Comparison of ENCODE assay signal across 31 mouse cellular contexts in genomic region chr8:122427607-122428006, GRCm38 (mm10). TPM values are rescaled to one million over a fixed set of nuclear protein-coding genes. Genes with fewer than 3 reads are reported as not detected.
A peak's percentile ranks its signal among the peaks of the same experiment; 100 is the strongest.
DNase-seq lines count a peak whose midpoint lies in the region; ATAC-seq and TF ChIP-seq lines count a peak whose summit lies in the region.
"Had no signal": no experiment of that assay in that cellular context is flagged by ENCODE, and none has a peak within 500 bp of the region (broad histone marks: within the 10 kb centered on the region; RNA-seq: fewer than 3 reads in every experiment).

No protein-coding gene starts in this region.

- peaks cover 92% of the 10 kb centered on the region for H3K36me3 ChIP-seq in megakaryocyte, embryonic 14.5 days (replicated peaks; ENCODE audit: low read length)
- peaks cover 52 to 72% of the 10 kb centered on the region in 2 experiments for H3K36me3 ChIP-seq in CH12.LX (replicated peaks in 1 of 2; ENCODE audit: control insufficient read depth in 1 of 2, insufficient read depth in 1 of 2, low read length in 1 of 2)
- no peaks in the 10 kb centered on the region for H3K36me3 ChIP-seq in midbrain, postnatal 0 days (ENCODE audit: insufficient read depth, low read length)
- H3K36me3 ChIP-seq: embryonic facial prominence, embryonic 12.5 days; hindbrain, embryonic 12.5 days; hindbrain, embryonic 15.5 days had no signal

- peak overlapping the region; percentile 25; the same call in 1 of the 2 replicates for H3K27ac ChIP-seq in CH12.LX (ENCODE audit: insufficient read depth, low read depth)
- no peak overlapping the region for H3K27ac ChIP-seq in midbrain, postnatal 0 days (ENCODE audit: low read depth, low read length)
- H3K27ac ChIP-seq: embryonic facial prominence, embryonic 12.5 days; embryonic facial prominence, embryonic 15.5 days; gastrocnemius, adult 2 months; hindbrain, embryonic 12.5 days; hindbrain, embryonic 15.5 days had no signal

- no peak for TF ChIP-seq CTCF in CH12.LX (conservative IDR thresholded peaks at IDR 0.05 in 1 of 2, IDR thresholded peaks at IDR 0.05 in 1 of 2; ENCODE audit: low read depth in 2 of 2, low read length in 2 of 2)
- TF ChIP-seq CTCF in midbrain, postnatal 0 days (IDR thresholded peaks at IDR 0.05) = no peak

- TF ChIP-seq RAD21 in CH12.LX (IDR thresholded peaks at IDR 0.05; ENCODE audit: low read depth, low read length) = no peak

- peak; percentile 74 to 75 for DNase-seq in cerebellum, postnatal 10 days
- no peak for DNase-seq in cerebellum, adult 8-10 months
- no peak for DNase-seq in CH12.LX (ENCODE audit: extremely low read depth)
- no peak for DNase-seq in midbrain, postnatal 0 days (ENCODE audit: low spot score)
- DNase-seq: adrenal gland, adult 2 months; adrenal gland, postnatal 14 days; cerebellum, adult 11-12 months; cerebellum, adult 9-10 months; cerebellum, postnatal 25 days; forebrain, postnatal 0 days; gastrocnemius, adult 2 months; gastrocnemius, postnatal 14 days had no signal

- H3K4me2 ChIP-seq in CH12.LX (ENCODE audit: insufficient read depth, low read depth, poor library complexity, severe bottlenecking) = no peak overlapping the region
- H3K4me2 ChIP-seq in midbrain, postnatal 0 days (ENCODE audit: low read depth, low read length, poor library complexity, severe bottlenecking) = no peak overlapping the region
- H3K4me2 ChIP-seq: embryonic facial prominence, embryonic 12.5 days; embryonic facial prominence, embryonic 15.5 days; heart, embryonic 11.5 days; hindbrain, embryonic 12.5 days; hindbrain, embryonic 15.5 days had no signal

- no peak for ATAC-seq in megakaryocyte, adult 5-6 weeks (ENCODE audit: poor library complexity, severe bottlenecking)
- ATAC-seq in midbrain, postnatal 0 days (ENCODE audit: low FRiP score) = no peak
- ATAC-seq: forebrain, embryonic 14.5 days; forebrain, postnatal 0 days had no signal

- dilution Hi-C loops in CH12.LX (cut with MboI; ENCODE audit: extremely low pct_ligation_motif_present, extremely low pct_unique_long_range_greater_than_20kb, low sequenced_read_pairs) = no loop called here

- H3K9ac ChIP-seq in CH12.LX (ENCODE audit: insufficient read depth, low read depth) = no peak overlapping the region
- H3K9ac ChIP-seq in midbrain, postnatal 0 days (replicated peaks; ENCODE audit: low read length, poor library complexity, severe bottlenecking) = no peak overlapping the region
- H3K9ac ChIP-seq: embryonic facial prominence, embryonic 12.5 days; embryonic facial prominence, embryonic 15.5 days; forebrain, postnatal 0 days; hindbrain, embryonic 12.5 days; hindbrain, embryonic 15.5 days had no signal

- H3K27me3 ChIP-seq in megakaryocyte, embryonic 14.5 days (replicated peaks) = no peaks in the 10 kb centered on the region
- H3K27me3 ChIP-seq in CH12.LX (replicated peaks) = no peaks in the 10 kb centered on the region
- no peaks in the 10 kb centered on the region for H3K27me3 ChIP-seq in midbrain, postnatal 0 days (ENCODE audit: insufficient read depth, low read length)
- H3K27me3 ChIP-seq: embryonic facial prominence, embryonic 12.5 days; embryonic facial prominence, embryonic 15.5 days; hindbrain, embryonic 12.5 days; hindbrain, embryonic 15.5 days had no signal

- no peaks in the 10 kb centered on the region for H3K9me3 ChIP-seq in megakaryocyte, embryonic 14.5 days
- H3K9me3 ChIP-seq in CH12.LX (replicated peaks; ENCODE audit: low read length) = no peaks in the 10 kb centered on the region
- no peaks in the 10 kb centered on the region for H3K9me3 ChIP-seq in midbrain, postnatal 0 days (ENCODE audit: low read length)
- H3K9me3 ChIP-seq: embryonic facial prominence, embryonic 12.5 days; embryonic facial prominence, embryonic 15.5 days; G1E; hindbrain, embryonic 12.5 days; hindbrain, embryonic 15.5 days had no signal

- 91% methylated on average over 7 of the region's 7 CpGs for WGBS in midbrain, postnatal 0 days

- in situ Hi-C loops in CH12.LX (cut with MboI; ENCODE audit: low pct_ligation_motif_present, low pct_unique_long_range_greater_than_20kb, low sequenced_read_pairs) = loop anchor here (25.0 kb wide), 1 partner anchor 840 kb away; the partner anchor contains the start of genes Fbxo31 and Map1lc3b

- no peak; the same call in 1 of the 2 replicates for TF ChIP-seq POLR2A in CH12.LX (IDR thresholded peaks at IDR 0.05; ENCODE audit: low read depth, low read length)

- peak overlapping the region; percentile 73 for H3K4me3 ChIP-seq in megakaryocyte, embryonic 14.5 days (replicated peaks)
- peak overlapping the region in 1 of 3 experiments; percentile 0 for H3K4me3 ChIP-seq in CH12.LX (replicated peaks in 1 of 3; ENCODE audit: low read depth in 2 of 3, low read length in 2 of 3, poor library complexity in 1 of 3)
- H3K4me3 ChIP-seq in midbrain, postnatal 0 days (ENCODE audit: low read depth, low read length) = no peak overlapping the region
- H3K4me3 ChIP-seq: embryonic facial prominence, embryonic 12.5 days; embryonic facial prominence, embryonic 15.5 days; gastrocnemius, adult 2 months; hindbrain, embryonic 12.5 days; hindbrain, embryonic 15.5 days had no signal

- peaks cover 99% of the 10 kb centered on the region for H3K4me1 ChIP-seq in megakaryocyte, embryonic 14.5 days
- H3K4me1 ChIP-seq in CH12.LX (ENCODE audit: control insufficient read depth in 1 of 2, insufficient read depth in 2 of 2) = peaks cover 30 to 68% of the 10 kb centered on the region in 2 experiments
- H3K4me1 ChIP-seq in midbrain, postnatal 0 days (ENCODE audit: insufficient read depth, low read length) = no peaks in the 10 kb centered on the region

- no peak for TF ChIP-seq EP300 in CH12.LX (IDR thresholded peaks at IDR 0.05; ENCODE audit: low read length)

- peaks cover 44% of the 10 kb centered on the region for H3K79me2 ChIP-seq in CH12.LX (replicated peaks; ENCODE audit: control insufficient read depth, extremely low read depth, insufficient read depth, poor library complexity, severe bottlenecking)

TF ChIP-seq in CH12.LX, 34 proteins besides CTCF, POLR2A, EP300 and RAD21:
- TF ChIP-seq BHLHE40 (IDR thresholded peaks at IDR 0.05; ENCODE audit: low read depth, low read length) (no peak), HCFC1 (IDR thresholded peaks at IDR 0.05; ENCODE audit: low read depth, low read length) (no peak)

RNA-seq across cellular contexts. Expression of gene Cyba, which starts 5.1 kb away (rescaled TPM):
- 3,699 and 12,582 TPM in 2 replicates for polyA plus RNA-seq in megakaryocyte, embryonic 14.5 days (2012; ENCODE audit: insufficient read depth, low replicate concordance)
- total RNA-seq in megakaryocyte, adult 5-6 weeks (2015) = 547 and 634 TPM in 2 replicates
- total RNA-seq in megakaryocyte, adult 5-6 weeks (2017) = 285 and 337 TPM in 2 replicates
- 978 and 1,119 TPM in 2 replicates for total RNA-seq in CH12.LX (2012; rRNA removed)
- 450 and 466 TPM in 2 replicates for total RNA-seq in CH12.LX (2014; rRNA removed)
- polyA plus RNA-seq in CH12.LX (2012; ENCODE audit: insufficient read length, low read depth) = 848 and 1,050 TPM in 2 replicates
- 23.1 and 27.7 TPM in 2 replicates for total RNA-seq in midbrain, postnatal 0 days (2014; rRNA removed)
- polyA plus RNA-seq in midbrain, postnatal 0 days (2015; fragmentation: Nextera tagmentation; extraction: Ambion mirVana) = 35.6 and 40.4 TPM in 2 replicates

RNA-seq across cellular contexts. Expression of gene Il17c, which starts 5.8 kb away (rescaled TPM):
- 0.68 TPM in 1 of 2 replicates, not detected in the other for polyA plus RNA-seq in megakaryocyte, embryonic 14.5 days (2012; ENCODE audit: insufficient read depth, low replicate concordance)
- total RNA-seq in megakaryocyte, adult 5-6 weeks (2015) = not detected in 2 replicates
- not detected in 2 replicates for total RNA-seq in megakaryocyte, adult 5-6 weeks (2017)
- 0.21 TPM in 1 of 2 replicates, not detected in the other for total RNA-seq in CH12.LX (2012; rRNA removed)
- total RNA-seq in CH12.LX (2014; rRNA removed) = not detected in 2 replicates
- polyA plus RNA-seq in CH12.LX (2012; ENCODE audit: insufficient read length, low read depth) = 0.33 TPM in 1 of 2 replicates, not detected in the other
- not detected in 2 replicates for total RNA-seq in midbrain, postnatal 0 days (2014; rRNA removed)
- 0.37 TPM in 1 of 2 replicates, not detected in the other for polyA plus RNA-seq in midbrain, postnatal 0 days (2015; fragmentation: Nextera tagmentation; extraction: Ambion mirVana)
- total RNA-seq: adrenal gland, adult 2 months; adrenal gland, postnatal 14 days; adrenal gland, postnatal 4 days; G1E; gastrocnemius, adult 2 months; gastrocnemius, postnatal 14 days; gastrocnemius, postnatal 4 days; heart, adult 8-10 months; heart, postnatal 25 days; hematopoietic stem cell, adult 5-6 weeks had no signal
- polyA plus RNA-seq: embryonic facial prominence, embryonic 12.5 days; embryonic facial prominence, embryonic 15.5 days; forebrain, embryonic 11.5 days; forebrain, embryonic 14.5 days; forebrain, postnatal 0 days; G1E; heart, embryonic 11.5 days; heart, embryonic 14.5 days; heart, postnatal 0 days; hindbrain, embryonic 12.5 days; hindbrain, embryonic 15.5 days had no signal

RNA-seq across cellular contexts. Expression of gene Mvd, which starts 15.6 kb away (rescaled TPM):
- 66.0 and 142 TPM in 2 replicates for polyA plus RNA-seq in megakaryocyte, embryonic 14.5 days (2012; ENCODE audit: insufficient read depth, low replicate concordance)
- 9.8 and 10.3 TPM in 2 replicates for total RNA-seq in megakaryocyte, adult 5-6 weeks (2015)
- total RNA-seq in megakaryocyte, adult 5-6 weeks (2017) = 15.2 and 15.6 TPM in 2 replicates
- total RNA-seq in CH12.LX (2012; rRNA removed) = 42.5 and 54.0 TPM in 2 replicates
- 56.2 and 80.3 TPM in 2 replicates for total RNA-seq in CH12.LX (2014; rRNA removed)
- polyA plus RNA-seq in CH12.LX (2012; ENCODE audit: insufficient read length, low read depth) = 47.3 and 50.3 TPM in 2 replicates
- 57.1 and 94.5 TPM in 2 replicates for total RNA-seq in midbrain, postnatal 0 days (2014; rRNA removed)
- polyA plus RNA-seq in midbrain, postnatal 0 days (2015; fragmentation: Nextera tagmentation; extraction: Ambion mirVana) = 62.1 and 66.8 TPM in 2 replicates

RNA-seq across cellular contexts. Expression of gene Snai3, which starts 32.9 kb away (rescaled TPM):
- 2.8 and 8.0 TPM in 2 replicates for polyA plus RNA-seq in megakaryocyte, embryonic 14.5 days (2012; ENCODE audit: insufficient read depth, low replicate concordance)
- total RNA-seq in megakaryocyte, adult 5-6 weeks (2015) = 0.09 and 0.25 TPM in 2 replicates
- total RNA-seq in megakaryocyte, adult 5-6 weeks (2017) = not detected in 2 replicates
- 0.47 and 1.0 TPM in 2 replicates for total RNA-seq in CH12.LX (2012; rRNA removed)
- total RNA-seq in CH12.LX (2014; rRNA removed) = 0.28 and 0.44 TPM in 2 replicates
- 0.19 and 0.49 TPM in 2 replicates for polyA plus RNA-seq in CH12.LX (2012; ENCODE audit: insufficient read length, low read depth)
- not detected in 2 replicates for total RNA-seq in midbrain, postnatal 0 days (2014; rRNA removed)
- not detected in 2 replicates for polyA plus RNA-seq in midbrain, postnatal 0 days (2015; fragmentation: Nextera tagmentation; extraction: Ambion mirVana)
- total RNA-seq: adrenal gland, adult 2 months; adrenal gland, postnatal 14 days; common myeloid progenitor, adult 5-6 weeks; forebrain, postnatal 0 days; G1E; hematopoietic stem cell, adult 5-6 weeks had no signal
- polyA plus RNA-seq: brain, embryonic 14.5 days; forebrain, embryonic 11.5 days; forebrain, embryonic 14.5 days; forebrain, postnatal 0 days; G1E; hindbrain, embryonic 12.5 days; hindbrain, embryonic 15.5 days had no signal

RNA-seq across cellular contexts. Expression of gene Rnf166, which starts 48.3 kb away (rescaled TPM):
- 86.9 and 219 TPM in 2 replicates for polyA plus RNA-seq in megakaryocyte, embryonic 14.5 days (2012; ENCODE audit: insufficient read depth, low replicate concordance)
- 42.0 and 48.6 TPM in 2 replicates for total RNA-seq in megakaryocyte, adult 5-6 weeks (2015)
- 50.8 and 59.5 TPM in 2 replicates for total RNA-seq in megakaryocyte, adult 5-6 weeks (2017)
- 8.5 and 9.1 TPM in 2 replicates for total RNA-seq in CH12.LX (2012; rRNA removed)
- 6.5 and 7.7 TPM in 2 replicates for total RNA-seq in CH12.LX (2014; rRNA removed)
- 12.9 and 13.0 TPM in 2 replicates for polyA plus RNA-seq in CH12.LX (2012; ENCODE audit: insufficient read length, low read depth)
- 26.4 and 40.8 TPM in 2 replicates for total RNA-seq in midbrain, postnatal 0 days (2014; rRNA removed)
- 25.1 and 26.5 TPM in 2 replicates for polyA plus RNA-seq in midbrain, postnatal 0 days (2015; fragmentation: Nextera tagmentation; extraction: Ambion mirVana)

Comparison
In these comparisons a context has a peak if more than half of its experiments do, and no peak if none do; other contexts are left out.
1. DNase-seq: peak in cerebellum, postnatal 10 days (2 of 2); none in cerebellum, adult 8-10 months (single experiment), CH12.LX (single experiment) and midbrain, postnatal 0 days (single experiment).